Mouse (Mus musculus): ENCODE results near the gene Brms1. TPM values are rescaled to one million over a fixed set of nuclear protein-coding genes. Genes with fewer than 3 reads are reported as not detected.

Gene Brms1
- total and polyA plus RNA-seq, 3 experiments = 22.8 to 50.9 (median 36.3) TPM

GRCm38 (mm10) chr19:5071077-5071476 lies 29.9 kb downstream of the Brms1 start:
- in situ Hi-C loops (cut with MboI; ENCODE audit: low pct_ligation_motif_present, low pct_unique_long_range_greater_than_20kb, low sequenced_read_pairs) (no loop called here), dilution Hi-C loops (cut with MboI; ENCODE audit: extremely low pct_ligation_motif_present, extremely low pct_unique_long_range_greater_than_20kb, low sequenced_read_pairs) (no loop called here)
- H3K9me3 ChIP-seq (replicated peaks; ENCODE audit: low read length) = no peaks in the 10 kb centered on the region

GRCm38 (mm10) chr19:5071545-5072369 lies 30.6 kb downstream of the Brms1 start:
- Histone ChIP-seq H3K4me1 (ENCODE audit: control insufficient read depth in 1 of 2, insufficient read depth in 2 of 2) (peaks cover 8 to 23% of the 10 kb centered on the region in 2 experiments; a peak in 3 of 4 replicates), H3K27ac (ENCODE audit: insufficient read depth, low read depth) (no peak overlapping the region), H3K79me2 (replicated peaks; ENCODE audit: control insufficient read depth, extremely low read depth, insufficient read depth, poor library complexity, severe bottlenecking) (no peaks in the 10 kb centered on the region), H3K9ac (ENCODE audit: insufficient read depth, low read depth) (0 out of 2 replicates have a peak overlapping the region, but pooled peaks have one; percentile 35), H3K4me2 (ENCODE audit: insufficient read depth, low read depth, poor library complexity, severe bottlenecking) (peak overlapping the region; percentile 80), H3K9me3 (replicated peaks; ENCODE audit: low read length) (peaks cover 6% of the 10 kb centered on the region), H3K36me3 (replicated peaks in 1 of 2; ENCODE audit: control insufficient read depth in 1 of 2, insufficient read depth in 1 of 2, low read length in 1 of 2) (no peaks in the 10 kb centered on the region), H3K4me3 (replicated peaks in 1 of 3; ENCODE audit: low read depth in 2 of 3, low read length in 2 of 3, poor library complexity in 1 of 3) (peak overlapping the region; percentile 29 to 47 (median 37)), H3K27me3 (replicated peaks) (peaks cover 83% of the 10 kb centered on the region)
- dilution Hi-C loops (cut with MboI; ENCODE audit: extremely low pct_ligation_motif_present, extremely low pct_unique_long_range_greater_than_20kb, low sequenced_read_pairs) = no loop called here
- peak; percentile 82 for DNase-seq (ENCODE audit: extremely low read depth)
- in situ Hi-C loops (cut with MboI; ENCODE audit: low pct_ligation_motif_present, low pct_unique_long_range_greater_than_20kb, low sequenced_read_pairs) = no loop called here
- TF ChIP-seq SMC3 (IDR thresholded peaks at IDR 0.05; ENCODE audit: low read depth, low read length) (no peak), ETS1 (conservative IDR thresholded peaks at IDR 0.05; ENCODE audit: low read depth, low read length) (no peak), MAZ (IDR thresholded peaks at IDR 0.05; ENCODE audit: low read depth, low read length) (peak; percentile 78), USF2 (conservative IDR thresholded peaks at IDR 0.05; ENCODE audit: low read depth, low read length) (no peak)

More at GRCm38 (mm10) chr19:5071077-5071476, 29.9 kb downstream of the Brms1 start:
- peaks cover 8 to 23% of the 10 kb centered on the region in 2 experiments; a peak in 3 of 4 replicates for H3K4me1 ChIP-seq (ENCODE audit: control insufficient read depth in 1 of 2, insufficient read depth in 2 of 2)
- no peak overlapping the region for H3K4me3 ChIP-seq (replicated peaks in 1 of 3; ENCODE audit: low read depth in 2 of 3, low read length in 2 of 3, poor library complexity in 1 of 3)
- DNase-seq (ENCODE audit: extremely low read depth) = no peak
- no peak for TF ChIP-seq USF1 (IDR thresholded peaks at IDR 0.05; ENCODE audit: low read depth, low read length)
- TF ChIP-seq TBP (conservative IDR thresholded peaks at IDR 0.05; ENCODE audit: low read depth, low read length) = no peak
- no peak for TF ChIP-seq HCFC1 (IDR thresholded peaks at IDR 0.05; ENCODE audit: low read depth, low read length)
- no peak for TF ChIP-seq MAX (IDR thresholded peaks at IDR 0.05; ENCODE audit: low read length)
- TF ChIP-seq SMC3 (IDR thresholded peaks at IDR 0.05; ENCODE audit: low read depth, low read length) = no peak
- no peak for TF ChIP-seq ZKSCAN1 (IDR thresholded peaks at IDR 0.05; ENCODE audit: borderline replicate concordance, low read depth, low read length)
- no peak for TF ChIP-seq USF2 (conservative IDR thresholded peaks at IDR 0.05; ENCODE audit: low read depth, low read length)
- no peak for TF ChIP-seq IRF4 (IDR thresholded peaks at IDR 0.05; ENCODE audit: low read depth, low read length)
- TF ChIP-seq CHD2 (IDR thresholded peaks at IDR 0.05; ENCODE audit: low read length) = no peak
- no peak for TF ChIP-seq ZC3H11A (IDR thresholded peaks at IDR 0.05; ENCODE audit: low read depth, low read length)
- TF ChIP-seq MAFK (IDR thresholded peaks at IDR 0.05; ENCODE audit: insufficient replicate concordance, low read length) = no peak
- H3K4me2 ChIP-seq (ENCODE audit: insufficient read depth, low read depth, poor library complexity, severe bottlenecking) = no peak overlapping the region
- no peaks in the 10 kb centered on the region for H3K36me3 ChIP-seq (replicated peaks in 1 of 2; ENCODE audit: control insufficient read depth in 1 of 2, insufficient read depth in 1 of 2, low read length in 1 of 2)
- H3K27ac ChIP-seq (ENCODE audit: insufficient read depth, low read depth) = no peak overlapping the region
- H3K27me3 ChIP-seq (replicated peaks) = peaks cover 80% of the 10 kb centered on the region
- H3K9ac ChIP-seq (ENCODE audit: insufficient read depth, low read depth) = no peak overlapping the region
- H3K79me2 ChIP-seq (replicated peaks; ENCODE audit: control insufficient read depth, extremely low read depth, insufficient read depth, poor library complexity, severe bottlenecking) = no peaks in the 10 kb centered on the region

All from CH12.LX (cell line).